Mouse (Mus musculus) stomach, embryonic 16.5 days (tissue): ENCODE results near the gene Trak1. TPM values are rescaled to one million over a fixed set of nuclear protein-coding genes. Genes with fewer than 3 reads are reported as not detected.

Experiments used
- ATAC-seq: fragments of 200-750 bp; cut with Nextera tagmentation; 2 replicates; pipeline ENCODE4 v1.8.0; 2017; ENCODE audit warnings: moderate number of reproducible peaks, moderate TSS enrichment; ENCODE audit not compliant: insufficient read depth, low FRiP score
- H3K27ac ChIP-seq: fragments of 300-500 bp; sonication (generic); 2 replicates; pipeline ENCODE4 v1.5.1; 2014; ENCODE audit warnings: low read length
- H3K27me3 ChIP-seq: fragments of 300-500 bp; sonication (generic); 2 replicates; pipeline ENCODE4 v1.6.1; 2014; ENCODE audit warnings: low read length, control low read depth, mixed read lengths; ENCODE audit not compliant: control insufficient read depth, insufficient read depth
- H3K36me3 ChIP-seq: fragments of 300-500 bp; sonication (generic); 2 replicates; pipeline ENCODE4 v1.6.1; 2014; ENCODE audit warnings: low read length; ENCODE audit not compliant: control insufficient read depth, insufficient read depth
- H3K4me1 ChIP-seq: fragments of 300-500 bp; sonication (generic); 2 replicates; pipeline ENCODE4 v1.6.1; 2014; ENCODE audit warnings: low read length, control low read depth, mixed read lengths; ENCODE audit not compliant: control insufficient read depth, insufficient read depth
- H3K4me2 ChIP-seq: fragments of 300-500 bp; sonication (generic); 2 replicates; pipeline ENCODE4 v1.6.1; 2014; ENCODE audit warnings: low read depth, low read length, mixed read lengths
- H3K4me3 ChIP-seq: fragments of 300-500 bp; sonication (generic); replicated peaks from 2 replicates; pipeline ENCODE4 v1.5.1; 2014; ENCODE audit warnings: mild to moderate bottlenecking, low read length
- H3K9ac ChIP-seq: fragments of 300-500 bp; sonication (generic); 2 replicates; pipeline ENCODE4 v1.6.1; 2014; ENCODE audit warnings: low read length
- H3K9me3 ChIP-seq: fragments of 300-500 bp; sonication (generic); replicated peaks from 2 replicates; pipeline ENCODE4 v1.6.1; 2016; ENCODE audit warnings: low read length, control low read depth; ENCODE audit not compliant: control insufficient read depth
- WGBS: fragments of 180-500 bp; shearing (Covaris S2); extraction: QIAGEN DNeasy Blood & Tissue Kit; methylation state at CpG from one replicate; pipeline ENCODE4 v1.1.7; 2014; 5-methylcytosine and 5-hydroxymethylcytosine counted together
- polyA plus RNA-seq: library from polyadenylated mRNA; unstranded; fragments of >200 nt; fragmentation: Nextera tagmentation; extraction: Ambion mirVana; gene quantifications from 2 replicates; pipeline ENCODE4 v1.2.1, GENCODE M21; 2015

The Trak1 gene
- 24.1 and 25.1 TPM in 2 replicates for polyA plus RNA-seq

GRCm38 (mm10) chr9:121297171-121298064, at the start of gene Trak1:
Gene Trak1 (plus strand): TSS chr9:121297502.
- Histone ChIP-seq H3K9ac (peak within 1 kb of the TSS; percentile 95), H3K27ac (peak within 1 kb of the TSS; percentile 55), H3K9me3 (no peaks in the 10 kb centered on the region), H3K4me2 (peak within 1 kb of the TSS; percentile 97), H3K4me1 (peaks cover 28% of the 10 kb centered on the region), H3K36me3 (no peaks in the 10 kb centered on the region), H3K27me3 (no peaks in the 10 kb centered on the region; the same call in 1 of the 2 replicates), H3K4me3 (peak within 1 kb of the TSS; percentile 91)
- under 1% methylated on average over 115 of the region's 116 CpGs for whole genome bisulfite sequencing
- peak; percentile 89 for ATAC-seq

GRCm38 (mm10) chr9:121247956-121248775, 49.1 kb upstream of the Trak1 start:
- H3K4me1 ChIP-seq = no peaks in the 10 kb centered on the region
- no peaks in the 10 kb centered on the region for H3K36me3 ChIP-seq
- no peak overlapping the region for H3K9ac ChIP-seq
- no peaks in the 10 kb centered on the region for H3K9me3 ChIP-seq
- no peaks in the 10 kb centered on the region for H3K27me3 ChIP-seq
- ATAC-seq = peak; percentile 17; the same call in 1 of the 2 replicates
- no peak overlapping the region for H3K4me2 ChIP-seq
- no peak overlapping the region for H3K4me3 ChIP-seq
- H3K27ac ChIP-seq = no peak overlapping the region
- 57% methylated on average over 12 of the region's 12 CpGs for WGBS

GRCm38 (mm10) chr9:121249805-121250204, 47.5 kb upstream of the Trak1 start:
- no peaks in the 10 kb centered on the region for H3K9me3 ChIP-seq
- H3K36me3 ChIP-seq = no peaks in the 10 kb centered on the region
- H3K27me3 ChIP-seq = no peaks in the 10 kb centered on the region
- H3K27ac ChIP-seq = no peak overlapping the region
- no peak overlapping the region for H3K4me2 ChIP-seq
- no peak overlapping the region for H3K4me3 ChIP-seq
- no peak for ATAC-seq
- H3K4me1 ChIP-seq = no peaks in the 10 kb centered on the region
- H3K9ac ChIP-seq = no peak overlapping the region
- 41% methylated on average over 14 of the region's 14 CpGs for WGBS

GRCm38 (mm10) chr9:121250854-121251253, 46.4 kb upstream of the Trak1 start:
- Histone ChIP-seq H3K4me1 (no peaks in the 10 kb centered on the region), H3K27me3 (no peaks in the 10 kb centered on the region), H3K9ac (no peak overlapping the region), H3K36me3 (no peaks in the 10 kb centered on the region), H3K27ac (no peak overlapping the region), H3K4me2 (no peak overlapping the region), H3K4me3 (no peak overlapping the region), H3K9me3 (no peaks in the 10 kb centered on the region)
- 87% methylated on average over 11 of the region's 11 CpGs for WGBS
- ATAC-seq = no peak

- no peaks in the 10 kb centered on the region for H3K4me1 ChIP-seq
- H3K4me2 ChIP-seq = no peak overlapping the region
- no peak overlapping the region for H3K4me3 ChIP-seq
- H3K27ac ChIP-seq = no peak overlapping the region
- H3K9me3 ChIP-seq = no peaks in the 10 kb centered on the region
- ATAC-seq = no peak
- no peaks in the 10 kb centered on the region for H3K36me3 ChIP-seq
- WGBS = 71% methylated on average over 2 of the region's 2 CpGs
- H3K27me3 ChIP-seq = no peaks in the 10 kb centered on the region
- H3K9ac ChIP-seq = no peak overlapping the region
Measured at GRCm38 (mm10) chr9:121253983-121254382, 43.3 kb upstream of the Trak1 start.

GRCm38 (mm10) chr9:121254761-121255160, 42.5 kb upstream of the Trak1 start:
- Histone ChIP-seq H3K27ac (no peak overlapping the region), H3K4me1 (no peaks in the 10 kb centered on the region), H3K4me2 (no peak overlapping the region), H3K36me3 (no peaks in the 10 kb centered on the region), H3K4me3 (no peak overlapping the region), H3K27me3 (no peaks in the 10 kb centered on the region), H3K9ac (no peak overlapping the region), H3K9me3 (no peaks in the 10 kb centered on the region)
- ATAC-seq = no peak
- WGBS = 91% methylated on average over 13 of the region's 13 CpGs

- H3K9me3 ChIP-seq = no peaks in the 10 kb centered on the region
- H3K27ac ChIP-seq = no peak overlapping the region
- 81% methylated on average over 9 of the region's 9 CpGs for WGBS
Measured at GRCm38 (mm10) chr9:121257106-121257505, 40.2 kb upstream of the Trak1 start.

GRCm38 (mm10) chr9:121265307-121265706, 32.0 kb upstream of the Trak1 start:
- ATAC-seq = no peak
- no peak overlapping the region for H3K27ac ChIP-seq
- H3K36me3 ChIP-seq = no peaks in the 10 kb centered on the region
- 66% methylated on average over 10 of the region's 10 CpGs for WGBS
- H3K9me3 ChIP-seq = no peaks in the 10 kb centered on the region
- no peaks in the 10 kb centered on the region for H3K27me3 ChIP-seq
- H3K4me1 ChIP-seq = no peaks in the 10 kb centered on the region
- no peak overlapping the region for H3K4me2 ChIP-seq
- no peak overlapping the region; the same call in 1 of the 2 replicates for H3K9ac ChIP-seq
- no peak overlapping the region for H3K4me3 ChIP-seq

More at GRCm38 (mm10) chr9:121257106-121257505, 40.2 kb upstream of the Trak1 start:
- ATAC-seq = no peak
- no peak overlapping the region for H3K4me3 ChIP-seq
- no peak overlapping the region for H3K4me2 ChIP-seq
- no peaks in the 10 kb centered on the region for H3K4me1 ChIP-seq
- H3K36me3 ChIP-seq = no peaks in the 10 kb centered on the region
- no peak overlapping the region; the same call in 1 of the 2 replicates for H3K9ac ChIP-seq
- H3K27me3 ChIP-seq = no peaks in the 10 kb centered on the region

- no peak overlapping the region for H3K27ac ChIP-seq
- no peak for ATAC-seq
- no peaks in the 10 kb centered on the region for H3K27me3 ChIP-seq
- no peaks in the 10 kb centered on the region for H3K36me3 ChIP-seq
- H3K4me1 ChIP-seq = peaks cover 5% of the 10 kb centered on the region; the same call in 1 of the 2 replicates
- no peak overlapping the region for H3K9ac ChIP-seq
- 71% methylated on average over 1 of the region's 1 CpGs for WGBS
- no peaks in the 10 kb centered on the region for H3K9me3 ChIP-seq
- H3K4me3 ChIP-seq = no peak overlapping the region
- no peak overlapping the region for H3K4me2 ChIP-seq
Measured at GRCm38 (mm10) chr9:121271149-121271548, 26.2 kb upstream of the Trak1 start.
